Mouse (Mus musculus): ENCODE results near the gene Fndc1. TPM values are rescaled to one million over a fixed set of nuclear protein-coding genes. Genes with fewer than 3 reads are reported as not detected.

The Fndc1 gene
- total and polyA plus RNA-seq, 3 experiments, result 0.14 to 0.34 (median 0.17) TPM

GRCm38 (mm10) chr17:7851527-7851926 is 24.4 kb upstream of the Fndc1 start:
- no peak overlapping the region for H3K27ac ChIP-seq (ENCODE audit: insufficient read depth, low read depth)
- no peak for TF ChIP-seq MXI1 (IDR thresholded peaks at IDR 0.05; ENCODE audit: low read depth, low read length)
- no peak for TF ChIP-seq MEF2A (IDR thresholded peaks at IDR 0.05; ENCODE audit: borderline replicate concordance, low read depth, low read length)
- no peak for TF ChIP-seq NELFE (IDR thresholded peaks at IDR 0.05; ENCODE audit: low read depth, low read length)
- no peak for TF ChIP-seq CHD2 (IDR thresholded peaks at IDR 0.05; ENCODE audit: low read length)
- no peak for TF ChIP-seq UBTF (IDR thresholded peaks at IDR 0.05; ENCODE audit: low read depth, low read length)
- TF ChIP-seq POLR2AphosphoS2 (IDR thresholded peaks at IDR 0.05; ENCODE audit: low read depth, low read length), result no peak
- no peak for TF ChIP-seq JUND (conservative IDR thresholded peaks at IDR 0.05; ENCODE audit: low read depth, low read length)
- TF ChIP-seq NRF1 (IDR thresholded peaks at IDR 0.05; ENCODE audit: low read depth, low read length), result no peak
- TF ChIP-seq JUN (IDR thresholded peaks at IDR 0.05; ENCODE audit: insufficient read depth, low read depth, low read length), result no peak
- no peak for TF ChIP-seq BHLHE40 (IDR thresholded peaks at IDR 0.05; ENCODE audit: low read depth, low read length)
- TF ChIP-seq TCF12 (IDR thresholded peaks at IDR 0.05; ENCODE audit: low read depth, low read length), result no peak
- no peak for TF ChIP-seq MAFK (IDR thresholded peaks at IDR 0.05; ENCODE audit: insufficient replicate concordance, low read length)
- TF ChIP-seq ELF1 (IDR thresholded peaks at IDR 0.05; ENCODE audit: low read depth, low read length), result no peak
- TF ChIP-seq RAD21 (IDR thresholded peaks at IDR 0.05; ENCODE audit: low read depth, low read length), result no peak
- no peaks in the 10 kb centered on the region for H3K27me3 ChIP-seq (replicated peaks)
- H3K4me1 ChIP-seq (ENCODE audit: control insufficient read depth in 1 of 2, insufficient read depth in 2 of 2), result peaks cover 8 to 10% of the 10 kb centered on the region in 2 experiments; a peak in 3 of 4 replicates
- no peak overlapping the region for H3K9ac ChIP-seq (ENCODE audit: insufficient read depth, low read depth)
- in situ Hi-C loops (cut with MboI; ENCODE audit: low pct_ligation_motif_present, low pct_unique_long_range_greater_than_20kb, low sequenced_read_pairs) (no loop called here), dilution Hi-C loops (cut with MboI; ENCODE audit: extremely low pct_ligation_motif_present, extremely low pct_unique_long_range_greater_than_20kb, low sequenced_read_pairs) (no loop called here)
- no peak for DNase-seq (ENCODE audit: extremely low read depth)
- no peaks in the 10 kb centered on the region for H3K79me2 ChIP-seq (replicated peaks; ENCODE audit: control insufficient read depth, extremely low read depth, insufficient read depth, poor library complexity, severe bottlenecking)
- H3K36me3 ChIP-seq (replicated peaks in 1 of 2; ENCODE audit: control insufficient read depth in 1 of 2, insufficient read depth in 1 of 2, low read length in 1 of 2), result no peaks in the 10 kb centered on the region
- H3K4me3 ChIP-seq (replicated peaks in 1 of 3; ENCODE audit: low read depth in 2 of 3, low read length in 2 of 3, poor library complexity in 1 of 3), result no peak overlapping the region
- peaks cover 12% of the 10 kb centered on the region for H3K9me3 ChIP-seq (replicated peaks; ENCODE audit: low read length)
- H3K4me2 ChIP-seq (ENCODE audit: insufficient read depth, low read depth, poor library complexity, severe bottlenecking), result no peak overlapping the region

- H3K4me3 ChIP-seq (replicated peaks in 1 of 3; ENCODE audit: low read depth in 2 of 3, low read length in 2 of 3, poor library complexity in 1 of 3), result no peak overlapping the region
- H3K9ac ChIP-seq (ENCODE audit: insufficient read depth, low read depth), result no peak overlapping the region
- TF ChIP-seq RAD21 (IDR thresholded peaks at IDR 0.05; ENCODE audit: low read depth, low read length) (no peak), MXI1 (IDR thresholded peaks at IDR 0.05; ENCODE audit: low read depth, low read length) (no peak), ZNF384 (IDR thresholded peaks at IDR 0.05; ENCODE audit: low read depth, low read length) (no peak), MAFK (IDR thresholded peaks at IDR 0.05; ENCODE audit: insufficient replicate concordance, low read length) (no peak), IRF4 (IDR thresholded peaks at IDR 0.05; ENCODE audit: low read depth, low read length) (no peak), UBTF (IDR thresholded peaks at IDR 0.05; ENCODE audit: low read depth, low read length) (no peak), USF2 (conservative IDR thresholded peaks at IDR 0.05; ENCODE audit: low read depth, low read length) (no peak), MEF2A (IDR thresholded peaks at IDR 0.05; ENCODE audit: borderline replicate concordance, low read depth, low read length) (no peak), NELFE (IDR thresholded peaks at IDR 0.05; ENCODE audit: low read depth, low read length) (no peak), NRF1 (IDR thresholded peaks at IDR 0.05; ENCODE audit: low read depth, low read length) (no peak), MYC (IDR thresholded peaks at IDR 0.05; ENCODE audit: low read depth, low read length) (no peak), ZMIZ1 (IDR thresholded peaks at IDR 0.05; ENCODE audit: low read depth, low read length) (no peak), CHD2 (IDR thresholded peaks at IDR 0.05; ENCODE audit: low read length) (no peak)
- dilution Hi-C loops (cut with MboI; ENCODE audit: extremely low pct_ligation_motif_present, extremely low pct_unique_long_range_greater_than_20kb, low sequenced_read_pairs) (no loop called here), in situ Hi-C loops (cut with MboI; ENCODE audit: low pct_ligation_motif_present, low pct_unique_long_range_greater_than_20kb, low sequenced_read_pairs) (no loop called here)
- DNase-seq (ENCODE audit: extremely low read depth), result no peak
- peaks cover 0 to under 1% of the 10 kb centered on the region in 2 experiments; a peak in 1 of 4 replicates for H3K4me1 ChIP-seq (ENCODE audit: control insufficient read depth in 1 of 2, insufficient read depth in 2 of 2)
- no peak overlapping the region for H3K4me2 ChIP-seq (ENCODE audit: insufficient read depth, low read depth, poor library complexity, severe bottlenecking)
- H3K27me3 ChIP-seq (replicated peaks), result no peaks in the 10 kb centered on the region
- H3K79me2 ChIP-seq (replicated peaks; ENCODE audit: control insufficient read depth, extremely low read depth, insufficient read depth, poor library complexity, severe bottlenecking), result no peaks in the 10 kb centered on the region
- no peak overlapping the region for H3K27ac ChIP-seq (ENCODE audit: insufficient read depth, low read depth)
- H3K36me3 ChIP-seq (replicated peaks in 1 of 2; ENCODE audit: control insufficient read depth in 1 of 2, insufficient read depth in 1 of 2, low read length in 1 of 2), result no peaks in the 10 kb centered on the region
- peaks cover 6% of the 10 kb centered on the region for H3K9me3 ChIP-seq (replicated peaks; ENCODE audit: low read length)
Measured at GRCm38 (mm10) chr17:7850246-7850645, 23.1 kb upstream of the Fndc1 start.
